Mouse (Mus musculus): ENCODE data around the gene Bloc1s6. TPM values are rescaled to one million over a fixed set of nuclear protein-coding genes. Genes with fewer than 3 reads are reported as not detected.

Bloc1s6 gene
- polyA plus RNA-seq, 1 experiment = 38.0 TPM

- DNase-seq (ENCODE audit: extremely low spot score in 1 of 2, low spot score in 1 of 2) = no peak
These were observed 26.2 kb downstream of the Bloc1s6 start for GRCm38 (mm10) chr2:122764526-122764925.

GRCm38 (mm10) chr2:122765071-122765793 is 26.9 kb downstream of the Bloc1s6 start, which contains the start of gene Sqor:
Gene Sqor, plus strand, starts transcription at chr2:122765237.
- peak in 1 of 2 experiments; percentile 16 for DNase-seq (ENCODE audit: extremely low spot score in 1 of 2, low spot score in 1 of 2)

- no peak for DNase-seq (ENCODE audit: extremely low spot score in 1 of 2, low spot score in 1 of 2)
These were observed 27.5 kb downstream of the Bloc1s6 start for GRCm38 (mm10) chr2:122765794-122766145.

GRCm38 (mm10) chr2:122771002-122771401 is 32.7 kb downstream of the Bloc1s6 start:
- no peak for DNase-seq (ENCODE audit: extremely low spot score in 1 of 2, low spot score in 1 of 2)

GRCm38 (mm10) chr2:122772899-122773298 is 34.6 kb downstream of the Bloc1s6 start:
- DNase-seq (ENCODE audit: extremely low spot score in 1 of 2, low spot score in 1 of 2) = no peak

- DNase-seq (ENCODE audit: extremely low spot score in 1 of 2, low spot score in 1 of 2) = no peak
These were observed 37.2 kb downstream of the Bloc1s6 start for GRCm38 (mm10) chr2:122775491-122775890.

- DNase-seq (ENCODE audit: extremely low spot score in 1 of 2, low spot score in 1 of 2) = no peak
These were observed 38.5 kb downstream of the Bloc1s6 start for GRCm38 (mm10) chr2:122776823-122777222.

GRCm38 (mm10) chr2:122779967-122780366 is 41.7 kb downstream of the Bloc1s6 start:
- DNase-seq (ENCODE audit: extremely low spot score in 1 of 2, low spot score in 1 of 2) = no peak

- no peak for DNase-seq (ENCODE audit: extremely low spot score in 1 of 2, low spot score in 1 of 2)
These were observed 42.1 kb downstream of the Bloc1s6 start for GRCm38 (mm10) chr2:122780447-122780846.

GRCm38 (mm10) chr2:122781590-122782356 is 43.5 kb downstream of the Bloc1s6 start:
- no peak for DNase-seq (ENCODE audit: extremely low spot score in 1 of 2, low spot score in 1 of 2)

GRCm38 (mm10) chr2:122783730-122784129 is 45.4 kb downstream of the Bloc1s6 start:
- no peak for DNase-seq (ENCODE audit: extremely low spot score in 1 of 2, low spot score in 1 of 2)

- DNase-seq (ENCODE audit: extremely low spot score in 1 of 2, low spot score in 1 of 2) = no peak
These were observed 46.4 kb downstream of the Bloc1s6 start for GRCm38 (mm10) chr2:122784701-122785100.

GRCm38 (mm10) chr2:122786167-122786566 is 47.9 kb downstream of the Bloc1s6 start:
- DNase-seq (ENCODE audit: extremely low spot score in 1 of 2, low spot score in 1 of 2) = no peak

GRCm38 (mm10) chr2:122789311-122789710 is 51.0 kb downstream of the Bloc1s6 start:
- DNase-seq (ENCODE audit: extremely low spot score in 1 of 2, low spot score in 1 of 2) = no peak

GRCm38 (mm10) chr2:122789730-122790129 is 51.4 kb downstream of the Bloc1s6 start:
- no peak for DNase-seq (ENCODE audit: extremely low spot score in 1 of 2, low spot score in 1 of 2)

Other genes starting within 250 kb of the Bloc1s6 start
- 111 and 114 TPM in 2 replicates for gene Gatm, start 127.2 kb upstream of the Bloc1s6 start, polyA plus RNA-seq (2012; rRNA removed)
- gene AA467197, start 101.5 kb upstream of the Bloc1s6 start, polyA plus RNA-seq (2012; rRNA removed) = 0.57 and 0.68 TPM in 2 replicates
- gene Slc30a4, start 35.8 kb upstream of the Bloc1s6 start, polyA plus RNA-seq (2012; rRNA removed) = 18.1 and 21.9 TPM in 2 replicates
- gene Sqor, start 26.7 kb downstream of the Bloc1s6 start, polyA plus RNA-seq (2012; rRNA removed) = 6.9 and 7.3 TPM in 2 replicates

All from frontal cortex, adult 2 months (tissue).